Mouse (Mus musculus) small intestine, adult 10 weeks (tissue): ENCODE results near the gene Cyp3a41a. TPM values are rescaled to one million over a fixed set of nuclear protein-coding genes. Genes with fewer than 3 reads are reported as not detected.

Source experiments
- polyA plus RNA-seq: library from polyadenylated mRNA; stranded (reverse); fragments of 350-450 nt; fragmentation: Illumina TruSeq; extraction: RNeasy Lipid Tissue Mini Kit (QIAGEN cat#74804); gene quantifications from one replicate; pipeline ENCODE4 v1.2.3, GENCODE M21; 2014; ENCODE audit warnings: low replicate concordance

The Cyp3a41a gene
- 0.93 TPM for polyA plus RNA-seq

GRCm38 (mm10) chr5:145720036-145720435 is at the start of gene Cyp3a41a:
TSS of gene Cyp3a41a (minus strand) at chr5:145720136.

Other genes starting within 250 kb of the Cyp3a41a start
- gene Cyp3a41b, start 135.4 kb downstream of the Cyp3a41a start, polyA plus RNA-seq = not detected
- gene Cyp3a44, start 85.7 kb upstream of the Cyp3a41a start, polyA plus RNA-seq = 7.1 TPM
- 12,523 TPM for gene Cyp3a11, start 159.8 kb upstream of the Cyp3a41a start, polyA plus RNA-seq